Mouse (Mus musculus) stomach, embryonic 15.5 days (tissue): ENCODE measurements around the gene Anxa6. TPM values are rescaled to one million over a fixed set of nuclear protein-coding genes. Genes with fewer than 3 reads are reported as not detected.
"Not testable (repeated sequence)": the region's sequence is repeated elsewhere in the genome, so short reads cannot be mapped to it uniquely, and the experiment has no call there.

Experiments
- ATAC-seq: fragments of 200-750 bp; cut with Nextera tagmentation; 2 replicates; pipeline ENCODE4 v1.8.0; 2017; ENCODE audit warnings: low read depth, moderate number of reproducible peaks, moderate TSS enrichment; ENCODE audit not compliant: insufficient read depth, low FRiP score
- H3K27ac ChIP-seq: fragments of 300-500 bp; sonication (generic); 2 replicates; pipeline ENCODE4 v1.5.1; 2015; ENCODE audit warnings: mild to moderate bottlenecking, inconsistent platforms
- H3K27me3 ChIP-seq: fragments of 300-500 bp; sonication (generic); replicated peaks from 2 replicates; pipeline ENCODE4 v1.6.1; 2015; ENCODE audit warnings: inconsistent platforms
- H3K36me3 ChIP-seq: fragments of 300-500 bp; sonication (generic); 2 replicates; pipeline ENCODE4 v1.6.1; 2015; ENCODE audit warnings: inconsistent platforms
- H3K4me1 ChIP-seq: fragments of 300-500 bp; sonication (generic); 2 replicates; pipeline ENCODE4 v1.6.1; 2015; ENCODE audit warnings: inconsistent platforms
- H3K4me2 ChIP-seq: fragments of 300-500 bp; sonication (generic); 2 replicates; pipeline ENCODE4 v1.6.1; 2015; ENCODE audit warnings: mild to moderate bottlenecking, inconsistent platforms
- H3K4me3 ChIP-seq: fragments of 300-500 bp; sonication (generic); replicated peaks from 2 replicates; pipeline ENCODE4 v1.5.1; 2015; ENCODE audit warnings: inconsistent platforms
- H3K9ac ChIP-seq: fragments of 300-500 bp; sonication (generic); 2 replicates; pipeline ENCODE4 v1.6.1; 2015; ENCODE audit warnings: inconsistent platforms
- H3K9me3 ChIP-seq: fragments of 300-500 bp; sonication (generic); 2 replicates; pipeline ENCODE4 v1.6.1; 2016; ENCODE audit warnings: inconsistent platforms
- WGBS: fragments of 180-500 bp; shearing (Covaris S2); methylation state at CpG from one replicate; pipeline ENCODE4 v1.1.7; 2015; 5-methylcytosine and 5-hydroxymethylcytosine counted together
- polyA plus RNA-seq: library from polyadenylated mRNA; unstranded; fragments of >200 nt; fragmentation: Nextera tagmentation; extraction: Ambion mirVana; gene quantifications from 2 replicates; pipeline ENCODE4 v1.2.1, GENCODE M21; 2015

Gene Anxa6
- polyA plus RNA-seq, 1 experiment from 2014 or later = 307 TPM

DNA sequence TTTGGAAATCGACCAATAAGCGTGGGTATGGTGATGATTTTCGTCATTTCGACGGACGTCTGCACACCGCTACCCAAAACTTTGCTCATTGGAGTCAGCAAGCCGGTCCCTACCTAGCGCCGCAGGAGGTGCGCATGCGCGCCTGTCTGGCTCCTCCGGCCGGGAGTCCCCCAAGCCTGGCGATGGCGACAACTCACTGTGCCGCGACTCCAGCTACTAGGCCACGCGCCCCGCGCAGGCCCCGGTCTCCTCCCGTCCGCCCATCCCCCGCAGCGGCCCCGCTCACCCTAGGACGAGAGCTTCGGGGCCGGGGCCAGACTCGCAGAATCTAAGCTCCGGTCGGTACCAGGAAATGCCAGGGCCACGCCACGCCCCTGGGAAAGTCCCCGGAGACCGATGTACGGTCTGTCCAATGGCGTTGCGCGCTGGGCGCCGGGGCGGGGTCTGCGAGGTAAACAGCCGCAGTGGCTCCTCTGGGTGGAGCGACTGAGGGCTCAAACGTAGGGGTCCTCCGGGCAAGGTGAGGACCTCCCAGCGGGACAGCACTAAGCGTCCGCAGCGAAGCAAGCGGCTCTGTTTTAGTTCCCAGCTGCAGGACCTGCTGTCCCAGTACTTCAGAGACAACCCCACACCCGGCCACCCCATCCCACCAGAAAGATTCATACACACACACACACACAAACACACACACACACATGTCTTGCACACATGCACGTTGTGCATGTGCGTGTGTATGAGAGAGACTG, 77.3 kb downstream of the Anxa6 start:
- Histone ChIP-seq H3K27ac (peak overlapping the region; percentile 87), H3K27me3 (no peaks in the 10 kb centered on the region), H3K4me3 (peak overlapping the region; percentile 92), H3K9ac (peak overlapping the region; percentile 90), H3K36me3 (no peaks in the 10 kb centered on the region), H3K4me1 (peaks cover 9% of the 10 kb centered on the region), H3K4me2 (peak overlapping the region; percentile 82), H3K9me3 (no peaks in the 10 kb centered on the region)
- peak; percentile 97 for ATAC-seq
- WGBS = under 1% methylated on average over 59 of the region's 59 CpGs

- Histone ChIP-seq H3K4me2 (peak overlapping the region; percentile 82), H3K4me3 (peak overlapping the region; percentile 92), H3K27ac (peak overlapping the region; percentile 87; the same call in 1 of the 2 replicates)
- not testable (repeated sequence) for H3K9ac ChIP-seq, H3K9me3 ChIP-seq, ATAC-seq, H3K27me3 ChIP-seq, H3K36me3 ChIP-seq, H3K4me1 ChIP-seq
- WGBS = 34% methylated on average over 10 of the region's 10 CpGs
Measured at GRCm38 (mm10) chr11:54955400-54955734, 77.9 kb downstream of the Anxa6 start.

GRCm38 (mm10) chr11:54954716-54955115, 78.5 kb downstream of the Anxa6 start:
- H3K27me3 ChIP-seq = no peaks in the 10 kb centered on the region
- H3K4me3 ChIP-seq = no peak overlapping the region; the same call in 1 of the 2 replicates
- H3K4me1 ChIP-seq = peaks cover 9% of the 10 kb centered on the region
- H3K4me2 ChIP-seq = peak overlapping the region; percentile 82
- 85% methylated on average over 8 of the region's 8 CpGs for WGBS
- no peak for ATAC-seq
- H3K27ac ChIP-seq = no peak overlapping the region
- no peaks in the 10 kb centered on the region for H3K9me3 ChIP-seq
- H3K36me3 ChIP-seq = no peaks in the 10 kb centered on the region
- H3K9ac ChIP-seq = no peak overlapping the region

GRCm38 (mm10) chr11:54953993-54954446, 79.2 kb downstream of the Anxa6 start:
- H3K4me2 ChIP-seq = no peak overlapping the region
- WGBS = 48% methylated on average over 9 of the region's 9 CpGs
- no peaks in the 10 kb centered on the region for H3K36me3 ChIP-seq
- no peak overlapping the region for H3K9ac ChIP-seq
- ATAC-seq = no peak
- H3K9me3 ChIP-seq = no peaks in the 10 kb centered on the region
- H3K27me3 ChIP-seq = no peaks in the 10 kb centered on the region
- no peak overlapping the region for H3K27ac ChIP-seq
- no peak overlapping the region for H3K4me3 ChIP-seq
- H3K4me1 ChIP-seq = peaks cover 8% of the 10 kb centered on the region

- H3K4me2 ChIP-seq = no peak overlapping the region
- no peak overlapping the region for H3K4me3 ChIP-seq
- H3K27ac ChIP-seq = no peak overlapping the region
- no peak overlapping the region for H3K9ac ChIP-seq
- no peaks in the 10 kb centered on the region for H3K36me3 ChIP-seq
- no peaks in the 10 kb centered on the region for H3K27me3 ChIP-seq
- no peaks in the 10 kb centered on the region for H3K9me3 ChIP-seq
- no peak for ATAC-seq
- whole genome bisulfite sequencing = 53% methylated on average over 6 of the region's 6 CpGs
- peaks cover 8% of the 10 kb centered on the region for H3K4me1 ChIP-seq
Measured at GRCm38 (mm10) chr11:54952651-54953050, 80.6 kb downstream of the Anxa6 start.

- H3K9me3 ChIP-seq = no peaks in the 10 kb centered on the region
- peaks cover 8% of the 10 kb centered on the region for H3K4me1 ChIP-seq
- WGBS = 83% methylated on average over 6 of the region's 6 CpGs
- no peaks in the 10 kb centered on the region for H3K27me3 ChIP-seq
- no peak overlapping the region for H3K9ac ChIP-seq
- no peak overlapping the region for H3K4me2 ChIP-seq
- H3K36me3 ChIP-seq = no peaks in the 10 kb centered on the region
- no peak overlapping the region for H3K4me3 ChIP-seq
- ATAC-seq = no peak
- no peak overlapping the region for H3K27ac ChIP-seq
Measured at GRCm38 (mm10) chr11:54950684-54951083, 82.6 kb downstream of the Anxa6 start.

- Histone ChIP-seq H3K4me1 (peaks cover 4% of the 10 kb centered on the region), H3K9ac (no peak overlapping the region), H3K4me2 (no peak overlapping the region), H3K27me3 (no peaks in the 10 kb centered on the region), H3K4me3 (no peak overlapping the region), H3K36me3 (no peaks in the 10 kb centered on the region), H3K9me3 (no peaks in the 10 kb centered on the region), H3K27ac (no peak overlapping the region)
- no peak for ATAC-seq
- WGBS = 60% methylated on average over 1 of the region's 1 CpGs
Measured at GRCm38 (mm10) chr11:54949717-54950116, 83.5 kb downstream of the Anxa6 start.

- ATAC-seq = no peak
- Histone ChIP-seq H3K4me1 (no peaks in the 10 kb centered on the region; the same call in 1 of the 2 replicates), H3K9ac (no peak overlapping the region), H3K27me3 (no peaks in the 10 kb centered on the region), H3K4me3 (no peak overlapping the region), H3K27ac (no peak overlapping the region), H3K36me3 (no peaks in the 10 kb centered on the region), H3K4me2 (no peak overlapping the region), H3K9me3 (no peaks in the 10 kb centered on the region)
- WGBS = 81% methylated on average over 3 of the region's 3 CpGs
Measured at GRCm38 (mm10) chr11:54944702-54945101, 88.5 kb downstream of the Anxa6 start.

DNA sequence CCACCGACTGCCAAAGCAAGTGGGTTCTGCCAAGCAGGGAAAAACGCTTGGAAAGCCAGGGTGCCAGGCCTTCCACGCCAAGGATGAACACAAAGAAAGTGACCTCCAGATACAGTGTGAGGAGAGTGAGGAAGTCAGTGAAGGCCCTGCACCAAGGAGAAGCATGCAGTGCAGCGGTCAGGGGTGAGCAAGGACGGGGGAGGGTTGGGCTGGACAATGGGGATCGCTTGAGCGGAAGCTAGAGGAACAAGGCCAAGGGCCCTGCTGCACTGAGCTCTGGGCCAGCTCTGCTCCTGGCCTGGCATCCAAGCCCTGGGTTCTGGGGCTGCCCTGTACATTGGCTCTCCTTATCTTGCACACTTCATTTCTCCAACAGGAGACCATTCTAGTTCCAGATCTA, 93.2 kb downstream of the Anxa6 start:
- no peak for ATAC-seq
- Histone ChIP-seq H3K4me3 (no peak overlapping the region), H3K9ac (no peak overlapping the region), H3K27ac (no peak overlapping the region), H3K36me3 (peaks cover 15% of the 10 kb centered on the region; the same call in 1 of the 2 replicates), H3K4me1 (peaks cover 13% of the 10 kb centered on the region), H3K27me3 (no peaks in the 10 kb centered on the region), H3K4me2 (no peak overlapping the region), H3K9me3 (no peaks in the 10 kb centered on the region)
- 90% methylated on average over 7 of the region's 7 CpGs for WGBS

DNA sequence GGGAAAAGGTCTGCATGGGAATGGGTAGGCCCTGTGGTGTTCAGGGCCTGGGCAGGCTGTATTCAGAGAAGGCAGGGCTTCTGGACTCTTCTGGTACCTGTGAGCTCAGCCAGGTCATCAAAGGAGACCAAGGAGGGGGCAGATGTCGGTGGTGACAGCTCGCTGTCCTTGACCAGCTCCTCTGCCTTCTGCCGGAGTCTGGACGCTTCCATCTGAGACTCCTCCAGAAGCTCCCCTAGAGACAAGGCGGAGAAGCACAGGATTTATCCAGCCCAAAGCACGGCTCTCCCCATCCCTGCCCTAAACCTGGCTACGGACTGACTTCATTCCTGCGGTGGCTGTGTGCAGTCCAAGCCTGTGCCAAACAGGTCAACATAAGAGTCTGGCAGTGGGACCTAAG, 93.7 kb downstream of the Anxa6 start:
- Histone ChIP-seq H3K4me1 (peaks cover 13% of the 10 kb centered on the region), H3K27me3 (no peaks in the 10 kb centered on the region), H3K4me2 (no peak overlapping the region), H3K9me3 (no peaks in the 10 kb centered on the region), H3K36me3 (peaks cover 15% of the 10 kb centered on the region; the same call in 1 of the 2 replicates), H3K4me3 (no peak overlapping the region), H3K9ac (no peak overlapping the region), H3K27ac (no peak overlapping the region)
- 87% methylated on average over 8 of the region's 8 CpGs for WGBS
- ATAC-seq = no peak

DNA sequence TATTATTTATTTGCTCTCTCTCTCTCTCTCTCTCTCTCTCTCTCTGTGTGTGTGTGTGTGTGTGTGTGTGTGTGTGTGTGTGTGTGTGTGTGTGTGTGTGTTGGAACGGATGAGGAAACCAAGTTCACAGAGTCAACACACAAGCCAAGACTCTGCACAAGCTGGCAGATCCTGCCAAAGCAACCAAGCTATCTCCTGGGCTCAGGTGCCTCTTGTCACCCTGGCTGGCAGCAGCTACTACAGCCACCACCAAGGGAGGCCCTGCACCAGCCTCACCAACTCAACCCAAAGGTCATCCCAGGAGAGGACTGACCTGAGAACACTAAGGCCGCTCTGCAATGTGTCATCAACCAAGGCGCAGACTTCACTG, 96.5 kb downstream of the Anxa6 start:
- Histone ChIP-seq H3K4me1 (peaks cover 13% of the 10 kb centered on the region), H3K27me3 (no peaks in the 10 kb centered on the region), H3K9me3 (no peaks in the 10 kb centered on the region), H3K4me2 (no peak overlapping the region), H3K27ac (peak overlapping the region; percentile 69; the same call in 1 of the 2 replicates), H3K4me3 (no peak overlapping the region), H3K36me3 (peaks cover 28% of the 10 kb centered on the region), H3K9ac (no peak overlapping the region)
- WGBS = 81% methylated on average over 3 of the region's 3 CpGs
- no peak for ATAC-seq

GRCm38 (mm10) chr11:54936035-54936770, 97.0 kb downstream of the Anxa6 start:
- no peaks in the 10 kb centered on the region for H3K9me3 ChIP-seq
- ATAC-seq = peak; percentile 42
- no peak overlapping the region for H3K4me2 ChIP-seq
- peaks cover 28% of the 10 kb centered on the region for H3K36me3 ChIP-seq
- H3K27me3 ChIP-seq = no peaks in the 10 kb centered on the region
- no peak overlapping the region for H3K9ac ChIP-seq
- no peak overlapping the region for H3K4me3 ChIP-seq
- H3K27ac ChIP-seq = peak overlapping the region; percentile 69
- peaks cover 13% of the 10 kb centered on the region for H3K4me1 ChIP-seq
- WGBS = 40% methylated on average over 12 of the region's 12 CpGs
